Mouse (Mus musculus) gastrocnemius, postnatal 10 days (tissue): Measurements from ENCODE around the gene Fcf1. TPM values are rescaled to one million over a fixed set of nuclear protein-coding genes. Genes with fewer than 3 reads are reported as not detected.

Source experiments
- DNase-seq: peaks from one replicate; pipeline ENCODE4 v3.0.0; 2021; ENCODE audit warnings: mixed read lengths
- total RNA-seq, 2 experiments: library from RNA; stranded (reverse); gene quantifications; 2 replicates each; pipeline ENCODE4 v1.2.3; 2021

Fcf1 gene
- total RNA-seq, 2 experiments from 2014 or later, result 37.5 to 37.6 TPM

- DNase-seq, result no peak
These were observed 8.1 kb upstream of the Fcf1 start for GRCm38 (mm10) chr12:84962606-84963005.

- DNase-seq, result no peak
These were observed 1.7 kb upstream of the Fcf1 start for GRCm38 (mm10) chr12:84968831-84969655.

GRCm38 (mm10) chr12:84969656-84970427 lies 855 bp upstream of the Fcf1 start:
- DNase-seq, result no peak

GRCm38 (mm10) chr12:84979264-84979862 lies 8.7 kb downstream of the Fcf1 start:
- DNase-seq, result no peak

- DNase-seq, result no peak
These were observed 18.8 kb downstream of the Fcf1 start for GRCm38 (mm10) chr12:84989456-84989855.

- no peak for DNase-seq
These were observed 24.5 kb downstream of the Fcf1 start for GRCm38 (mm10) chr12:84995112-84995761.

GRCm38 (mm10) chr12:84996083-84996496 lies 25.4 kb downstream of the Fcf1 start, which contains the start of gene Ylpm1:
Ylpm1 (plus strand) TSS chr12:84996321.
- DNase-seq, result peak; percentile 96

GRCm38 (mm10) chr12:84996501-84997398 lies 26.1 kb downstream of the Fcf1 start:
- peak; percentile 62 for DNase-seq

- DNase-seq, result no peak
These were observed 28.4 kb downstream of the Fcf1 start for GRCm38 (mm10) chr12:84999053-84999452.

GRCm38 (mm10) chr12:85006206-85006605 lies 35.5 kb downstream of the Fcf1 start:
- no peak for DNase-seq

- DNase-seq, result no peak
These were observed 36.3 kb downstream of the Fcf1 start for GRCm38 (mm10) chr12:85007021-85007420.

- no peak for DNase-seq
These were observed 39.1 kb downstream of the Fcf1 start for GRCm38 (mm10) chr12:85009776-85010175.

- DNase-seq, result no peak
These were observed 39.8 kb downstream of the Fcf1 start for GRCm38 (mm10) chr12:85010541-85010940.

- no peak for DNase-seq
These were observed 41.5 kb downstream of the Fcf1 start for GRCm38 (mm10) chr12:85012185-85012584.

- no peak for DNase-seq
These were observed 51.4 kb downstream of the Fcf1 start for GRCm38 (mm10) chr12:85022071-85022470.

- DNase-seq, result no peak
These were observed 62.0 kb downstream of the Fcf1 start for GRCm38 (mm10) chr12:85032710-85033109.

Other genes starting within 250 kb of the Fcf1 start
- 10 to 100 TPM; 23.5 to 32.7 TPM for gene Npc2, start 197.7 kb upstream of the Fcf1 start, total RNA-seq
- 10 to 100 TPM; 48.4 to 50.9 TPM for gene Isca2, start 197.6 kb upstream of the Fcf1 start, total RNA-seq
- 1 to 10 TPM; 1.9 to 2.5 TPM for gene Ltbp2, start 94.4 kb upstream of the Fcf1 start, total RNA-seq
- gene Arel1, start within 50 bp of the Fcf1 start, total RNA-seq, result 10 to 100 TPM; 20.8 to 23.4 TPM
- 10 to 100 TPM; 20.4 to 27.7 TPM for gene Ylpm1, start 25.4 kb downstream of the Fcf1 start, total RNA-seq
- 1 to 10 TPM; 2.6 to 2.9 TPM for gene Prox2, start 139.9 kb downstream of the Fcf1 start, total RNA-seq
- 100 to 1,000 TPM; 284 to 308 TPM for gene Dlst, start 139.9 kb downstream of the Fcf1 start, total RNA-seq
- under 1 TPM; 0.33 to 0.68 TPM for gene Rps6kl1, start 180.4 kb downstream of the Fcf1 start, total RNA-seq
- gene Pgf, start 206.9 kb downstream of the Fcf1 start, total RNA-seq, result 1 to 10 TPM; 2.4 to 4.0 TPM
- gene Eif2b2, start 248.6 kb downstream of the Fcf1 start, total RNA-seq, result 10 to 100 TPM; 76.1 to 95.2 TPM